Mouse (Mus musculus): ENCODE results near the gene Hmgcs1.

The Hmgcs1 gene

GRCm38 (mm10) chr13:119753859-119754634 is 63.9 kb downstream of the Hmgcs1 start:
- DNase-seq (ENCODE audit: low spot score) = no peak

GRCm38 (mm10) chr13:119754635-119755020 is 64.4 kb downstream of the Hmgcs1 start:
- no peak for DNase-seq (ENCODE audit: low spot score)

GRCm38 (mm10) chr13:119755141-119755547 is 65.0 kb downstream of the Hmgcs1 start:
- DNase-seq (ENCODE audit: low spot score) = peak; percentile 8

GRCm38 (mm10) chr13:119755681-119756471 is 65.7 kb downstream of the Hmgcs1 start, which contains the start of gene Nim1k:
Gene Nim1k, minus strand, starts transcription at chr13:119755882.
- peak; percentile 62 for DNase-seq (ENCODE audit: low spot score)

GRCm38 (mm10) chr13:119756831-119757230 is 66.7 kb downstream of the Hmgcs1 start:
- DNase-seq (ENCODE audit: low spot score) = no peak
